Mouse (Mus musculus): ENCODE measurements around the gene Ubtd2.

The Ubtd2 gene

DNA sequence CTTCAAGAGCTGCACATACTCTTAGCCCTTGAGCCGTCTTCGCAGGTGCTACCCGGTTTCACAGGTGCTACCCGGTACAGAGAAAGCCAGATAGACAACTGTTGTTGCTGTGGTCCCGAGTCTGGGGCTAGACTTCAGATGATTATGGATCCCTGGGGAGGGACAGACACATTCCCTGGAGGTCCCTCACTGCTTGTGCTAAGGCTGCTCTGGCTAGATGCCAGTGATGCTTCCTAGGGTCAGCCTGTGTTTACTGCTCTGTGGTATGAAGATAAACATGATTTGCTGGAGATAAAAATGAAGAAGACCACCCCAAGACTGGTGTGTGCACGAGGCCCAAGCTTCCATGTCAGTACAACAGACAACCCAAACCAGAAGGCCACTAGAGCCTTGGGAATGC is 88.9 kb downstream of the Ubtd2 start:
- DNase-seq (ENCODE audit: low read depth, low spot score), result no peak

DNA sequence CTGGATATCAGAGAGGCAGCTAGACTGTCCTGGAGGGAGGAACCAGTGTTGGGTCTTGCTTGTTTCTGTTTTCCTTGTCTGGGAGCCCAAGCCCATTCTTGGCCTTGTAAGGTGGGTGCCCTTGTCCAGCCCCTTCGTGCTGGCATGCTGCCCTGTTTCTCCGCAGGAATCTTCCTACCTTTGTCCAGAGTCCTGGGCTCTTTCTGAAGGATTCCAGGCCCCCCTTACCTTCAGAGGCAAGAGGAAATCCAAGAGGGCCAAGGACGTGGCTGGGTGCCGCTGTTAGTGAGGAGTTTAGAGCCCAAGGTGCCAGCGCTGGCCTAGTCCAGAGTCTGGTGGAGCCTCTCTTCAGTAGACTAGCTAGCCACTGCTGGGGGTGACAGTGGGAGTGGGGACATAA is 89.3 kb downstream of the Ubtd2 start:
- DNase-seq (ENCODE audit: low read depth, low spot score), result no peak

GRCm38 (mm10) chr11:32545605-32546004 is 90.4 kb downstream of the Ubtd2 start:
- no peak for DNase-seq (ENCODE audit: low read depth, low spot score)

DNA sequence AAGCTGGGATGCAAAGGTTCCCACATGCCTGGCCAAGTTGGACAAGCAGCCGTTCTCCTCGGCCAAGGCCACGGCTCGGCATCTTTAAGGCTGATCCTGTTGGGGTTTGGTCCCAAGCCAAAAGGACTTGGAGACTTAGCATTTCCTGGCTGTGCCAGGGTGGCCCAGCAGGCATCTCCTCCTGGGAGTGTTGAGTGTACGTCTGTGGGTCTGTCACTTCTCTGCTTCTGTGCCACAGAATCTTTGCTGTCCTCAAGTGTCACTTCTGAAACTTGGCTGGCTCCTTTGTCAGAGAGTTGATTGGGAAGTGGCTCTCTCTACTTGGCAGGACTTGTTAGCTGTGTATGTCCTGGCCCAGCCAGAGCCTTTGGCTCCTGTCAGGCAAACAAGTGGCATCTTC is 91.3 kb downstream of the Ubtd2 start:
- no peak for DNase-seq (ENCODE audit: low read depth, low spot score)

GRCm38 (mm10) chr11:32547391-32547947 is 92.3 kb downstream of the Ubtd2 start:
- no peak for DNase-seq (ENCODE audit: low read depth, low spot score)

- no peak for DNase-seq (ENCODE audit: low read depth, low spot score)
Observed at GRCm38 (mm10) chr11:32548240-32548639, 93.1 kb downstream of the Ubtd2 start.

DNA sequence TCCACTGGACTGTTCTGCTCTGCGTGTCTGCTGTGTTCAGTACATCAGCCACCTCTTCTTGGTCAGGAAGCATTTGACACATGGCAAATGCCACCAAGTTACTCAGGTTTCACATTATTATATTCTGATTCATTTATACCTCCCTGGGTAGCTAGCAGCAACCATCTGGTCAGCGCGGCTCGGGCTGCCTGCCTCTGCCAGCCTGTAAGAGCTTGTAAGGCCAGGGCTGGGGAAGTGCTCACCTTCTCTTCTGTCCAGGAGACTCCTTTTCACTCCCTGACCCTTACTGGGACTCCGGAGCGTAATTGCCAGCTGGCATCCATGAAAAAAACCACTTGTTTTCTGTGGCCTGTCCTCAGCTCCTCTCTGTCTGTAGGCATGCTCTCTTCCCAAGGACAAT is 94.1 kb downstream of the Ubtd2 start:
- no peak for DNase-seq (ENCODE audit: low read depth, low spot score)

DNA sequence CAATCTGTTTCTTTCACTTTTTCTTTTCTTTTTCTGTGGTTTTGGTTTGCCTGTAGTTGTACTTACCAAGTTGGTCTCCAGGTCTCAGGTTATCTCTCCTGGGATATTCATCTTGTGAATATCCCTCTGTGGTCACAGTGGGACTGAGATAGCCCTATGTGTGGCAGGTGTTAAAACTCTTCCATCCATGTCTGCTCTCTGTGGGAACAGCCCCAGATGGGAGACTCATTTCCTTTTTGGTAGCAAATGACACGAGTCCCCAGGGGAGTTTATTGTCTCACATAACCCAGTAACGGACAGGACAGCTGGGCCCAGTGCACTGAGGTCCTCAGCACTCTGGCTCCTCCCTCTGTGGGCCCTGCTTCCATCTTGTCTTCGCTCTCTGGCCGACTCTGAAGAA is 94.9 kb downstream of the Ubtd2 start:
- DNase-seq (ENCODE audit: low read depth, low spot score), result no peak

GRCm38 (mm10) chr11:32551056-32551455 is 95.9 kb downstream of the Ubtd2 start:
- no peak for DNase-seq (ENCODE audit: low read depth, low spot score)

- DNase-seq (ENCODE audit: low read depth, low spot score), result no peak
Observed at GRCm38 (mm10) chr11:32551579-32552297, 96.6 kb downstream of the Ubtd2 start.

DNA sequence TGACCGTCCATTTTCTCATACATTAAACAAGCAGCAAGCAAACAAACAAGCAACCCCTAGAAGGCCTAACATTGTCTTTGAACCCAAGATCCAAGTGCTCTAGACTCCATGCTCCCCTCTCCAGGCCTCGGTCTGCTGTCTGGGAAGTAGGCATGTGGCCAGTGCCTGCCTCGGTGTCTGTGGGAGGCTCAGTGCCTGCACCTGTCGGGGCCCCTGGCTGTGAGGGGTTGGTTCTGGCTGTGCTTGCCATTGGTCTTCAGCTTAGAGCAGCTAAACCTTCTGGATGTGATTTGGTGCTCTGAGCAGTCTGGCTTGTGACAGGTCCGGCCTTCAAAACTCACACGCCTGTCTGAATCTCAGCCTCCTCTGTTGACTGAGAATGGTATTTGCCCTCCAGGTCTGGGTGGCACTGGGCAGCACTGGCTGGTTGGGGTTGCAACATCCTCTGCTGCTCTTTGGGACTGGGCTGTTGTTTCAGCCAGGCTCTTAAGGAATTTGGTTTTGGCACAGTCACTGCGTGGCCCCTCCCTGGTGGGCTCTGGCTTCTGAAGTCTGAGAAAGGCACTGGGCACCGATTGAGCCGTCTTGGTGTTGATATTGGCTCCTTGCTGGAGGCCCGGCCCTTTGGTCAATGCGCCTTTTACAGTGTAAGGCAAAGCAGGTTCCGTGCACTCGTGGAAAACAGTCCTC is 97.4 kb downstream of the Ubtd2 start:
- no peak for DNase-seq (ENCODE audit: low read depth, low spot score)

GRCm38 (mm10) chr11:32553311-32554140 is 98.4 kb downstream of the Ubtd2 start:
- DNase-seq (ENCODE audit: low read depth, low spot score), result no peak

- DNase-seq (ENCODE audit: low read depth, low spot score), result no peak
Observed at GRCm38 (mm10) chr11:32554141-32555091, 99.2 kb downstream of the Ubtd2 start.

DNA sequence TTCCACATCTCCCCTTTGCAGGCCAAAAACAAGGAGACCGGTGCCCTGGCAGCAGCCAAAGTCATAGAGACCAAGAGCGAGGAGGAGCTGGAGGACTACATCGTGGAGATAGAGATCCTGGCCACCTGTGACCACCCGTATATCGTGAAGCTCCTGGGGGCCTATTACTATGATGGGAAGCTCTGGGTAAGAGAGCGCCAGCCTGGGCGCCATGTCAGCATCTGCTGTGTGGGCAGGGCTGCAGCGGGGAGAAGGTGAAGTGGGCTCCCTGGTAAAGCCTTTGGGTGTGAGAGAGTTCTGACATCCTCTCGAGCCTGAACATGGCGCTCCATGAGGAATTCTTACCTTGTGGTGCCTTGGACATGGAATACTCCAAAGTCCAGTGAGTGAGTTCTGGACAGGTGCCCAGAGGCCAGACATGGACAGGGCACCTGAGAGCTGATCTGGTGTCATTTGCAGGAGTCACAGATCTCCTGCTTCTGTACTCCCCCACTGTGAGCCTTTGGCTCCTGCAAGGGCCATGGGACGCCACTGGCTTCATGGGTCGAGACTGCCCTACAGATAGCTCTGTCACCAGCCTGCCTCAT is 100.0 kb downstream of the Ubtd2 start:
- DNase-seq (ENCODE audit: low read depth, low spot score), result no peak

DNA sequence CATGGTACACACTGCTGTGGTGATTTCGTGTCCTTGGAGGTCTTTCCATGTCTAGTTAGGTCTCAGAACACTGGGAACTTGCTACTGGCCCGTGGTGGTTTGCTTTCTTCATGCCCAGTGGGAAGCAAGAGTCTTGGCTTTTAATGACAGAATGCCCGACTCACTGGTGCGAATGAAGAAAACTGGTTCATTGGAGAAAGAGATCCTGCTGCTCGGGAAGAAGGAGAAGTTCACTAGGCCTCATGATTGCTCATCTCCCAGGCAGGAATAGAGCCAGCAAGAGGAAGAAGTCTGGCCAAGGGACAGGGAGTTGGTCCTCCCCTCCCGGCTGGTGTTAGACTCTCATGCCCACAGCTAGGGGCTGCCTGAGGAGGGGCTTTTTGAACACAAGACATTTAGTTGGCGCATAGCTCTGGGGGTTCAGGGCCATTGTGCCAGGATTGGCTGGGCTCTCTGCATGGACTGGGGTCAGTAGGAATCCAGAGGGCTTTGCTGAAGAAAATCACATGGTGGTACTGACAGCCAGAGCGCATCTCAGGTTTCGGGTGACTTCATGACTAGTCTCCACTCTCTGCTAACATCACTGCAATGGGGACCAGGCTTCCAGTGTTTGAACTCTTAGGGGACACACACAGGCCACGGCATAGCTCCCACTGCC is 101.3 kb downstream of the Ubtd2 start:
- no peak for DNase-seq (ENCODE audit: low read depth, low spot score)

DNA sequence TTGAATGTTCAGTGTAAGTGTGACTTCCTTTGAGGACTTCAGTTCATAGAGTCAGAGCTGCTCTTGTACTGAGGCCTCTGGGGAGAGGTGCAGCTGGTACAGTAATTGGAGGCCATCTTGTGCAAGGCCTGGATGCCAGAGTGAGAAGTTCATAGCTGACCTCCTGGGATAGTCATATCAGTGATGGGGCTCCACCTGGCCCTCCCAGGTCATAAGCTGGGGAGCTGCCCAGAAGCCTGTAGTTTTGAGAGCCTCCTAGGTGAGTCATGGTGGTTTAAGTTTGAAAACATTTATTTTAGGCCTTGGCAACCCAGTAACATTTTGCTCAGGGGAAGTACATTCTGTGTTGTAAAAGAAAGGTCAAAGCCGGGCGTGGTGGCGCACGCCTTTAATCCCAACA is 102.9 kb downstream of the Ubtd2 start:
- no peak for DNase-seq (ENCODE audit: low read depth, low spot score)

GRCm38 (mm10) chr11:32558677-32559076 is 103.5 kb downstream of the Ubtd2 start:
- no peak for DNase-seq (ENCODE audit: low read depth, low spot score)

DNA sequence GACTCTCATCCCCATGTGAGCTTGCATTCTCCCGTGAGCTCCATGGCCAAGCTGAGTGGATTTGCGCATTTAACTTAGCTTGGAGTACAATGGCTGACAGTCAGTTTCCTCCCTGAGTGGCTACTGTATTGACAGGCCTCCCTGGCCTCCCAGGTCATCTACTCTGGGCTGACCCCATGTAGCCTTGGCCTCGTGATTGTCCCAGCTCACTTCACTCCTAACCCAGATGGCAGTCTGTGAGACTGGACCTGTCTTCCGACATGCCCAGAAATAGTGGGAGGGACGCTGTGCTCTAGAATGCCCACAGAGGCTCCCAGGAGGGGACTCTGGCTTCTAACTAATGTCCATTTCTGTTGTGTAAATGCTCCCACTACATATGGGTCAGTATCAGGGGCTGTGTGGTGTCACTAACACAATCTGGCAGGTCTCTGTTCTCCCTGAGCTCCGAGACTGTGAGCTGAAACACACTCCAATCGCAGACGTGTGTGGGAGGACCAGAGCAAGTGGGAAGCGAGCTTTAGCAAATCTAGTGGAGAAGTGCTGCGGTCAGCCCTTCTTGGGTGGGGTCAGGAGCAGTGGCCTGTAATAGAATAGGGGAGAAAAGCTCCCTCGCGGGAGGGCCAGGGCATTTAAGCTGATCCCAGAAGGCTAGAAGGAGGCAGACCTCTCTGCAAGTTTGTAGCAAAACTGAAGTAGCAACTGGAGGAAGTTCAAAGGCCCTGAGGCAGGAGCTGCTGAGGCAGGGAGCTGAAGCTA is 105.0 kb downstream of the Ubtd2 start:
- DNase-seq (ENCODE audit: low read depth, low spot score), result no peak
